Mouse (Mus musculus) CH12.LX (cell line): ENCODE measurements at regions not wholly inside any gene's neighbourhood (a gene's known extent, or its start where the extent isn't known, plus 50 kb on each side); places are given as distances from the start of the nearest gene placed in this dataset.
A peak's percentile ranks its signal among the peaks of the same experiment; 100 is the strongest.

ENCODE experiments used
- DNase-seq: peaks from one replicate; pipeline ENCODE4 v3.0.0-alpha.2; 2013; ENCODE audit errors: extremely low read depth
- H3K27ac ChIP-seq: 2 replicates; pipeline ENCODE4 v1.5.1; 2012; ENCODE audit warnings: low read depth, mild to moderate bottlenecking, control low read depth, moderate library complexity; ENCODE audit not compliant: insufficient read depth
- H3K27me3 ChIP-seq: replicated peaks from 2 replicates; pipeline ENCODE3; 2012; ENCODE audit warnings: inconsistent platforms
- H3K36me3 ChIP-seq, 2 experiments: replicated peaks in 1 of 2; 2 replicates each; pipeline versions ENCODE3 to v1.6.1; 2012; ENCODE audit warnings: inconsistent platforms in 1 of 2, low read length in 1 of 2, mild to moderate bottlenecking in 1 of 2, mixed read lengths in 1 of 2, moderate library complexity in 1 of 2; ENCODE audit not compliant: control insufficient read depth in 1 of 2, insufficient read depth in 1 of 2
- H3K4me1 ChIP-seq, 2 experiments: 2 replicates each; pipeline ENCODE4 v1.6.1; 2012; ENCODE audit warnings: inconsistent platforms in 1 of 2, moderate library complexity in 1 of 2; ENCODE audit not compliant: insufficient read depth in 2 of 2, control insufficient read depth in 1 of 2
- H3K4me2 ChIP-seq: 2 replicates; pipeline ENCODE4 v1.6.1; 2012; ENCODE audit warnings: low read depth, mild to moderate bottlenecking, control low read depth; ENCODE audit not compliant: poor library complexity, insufficient read depth, severe bottlenecking
- H3K4me3 ChIP-seq, 3 experiments: fragments of 150-350 bp in 1 of 3; sonication (generic) in 1 of 3; replicated peaks in 1 of 3; 2 replicates each; pipeline versions ENCODE3 to v1.5.1; 2011 to 2012; ENCODE audit warnings: low read depth in 2 of 3, low read length in 2 of 3, mild to moderate bottlenecking in 2 of 3, moderate library complexity in 2 of 3, control low read depth in 1 of 3, improper control_type of control experiment in 1 of 3, inconsistent platforms in 1 of 3, mixed read lengths in 1 of 3; ENCODE audit not compliant: poor library complexity in 1 of 3
- H3K79me2 ChIP-seq: replicated peaks from 2 replicates; pipeline ENCODE4 v1.6.1; 2012; ENCODE audit warnings: mild to moderate bottlenecking, moderate library complexity; ENCODE audit not compliant: control insufficient read depth, poor library complexity, insufficient read depth, severe bottlenecking; ENCODE audit errors: extremely low read depth
- H3K9ac ChIP-seq: 2 replicates; pipeline ENCODE4 v1.6.1; 2012; ENCODE audit warnings: low read depth, mild to moderate bottlenecking, control low read depth, moderate library complexity; ENCODE audit not compliant: insufficient read depth
- H3K9me3 ChIP-seq: replicated peaks from 2 replicates; pipeline ENCODE3; 2012; ENCODE audit warnings: low read length, inconsistent platforms, mixed read lengths
- BHLHE40 ChIP-seq: IDR thresholded peaks from 2 replicates; pipeline ENCODE4 v1.6.1; 2011; ENCODE audit warnings: mild to moderate bottlenecking, low read depth, low read length, improper control_type of control experiment
- CHD1 ChIP-seq: IDR thresholded peaks from 2 replicates; pipeline ENCODE4 v1.6.1; 2012; ENCODE audit warnings: low read depth, low read length, improper control_type of control experiment, inconsistent platforms
- CHD2 ChIP-seq: IDR thresholded peaks from 2 replicates; pipeline ENCODE4 v1.6.1; 2011; ENCODE audit warnings: low read length, improper control_type of control experiment
- CTCF ChIP-seq, 2 experiments: IDR thresholded peaks in 1 of 2; conservative IDR thresholded peaks in 1 of 2; 2 replicates each; pipeline ENCODE4 v1.5.1; 2011 to 2012; ENCODE audit warnings: low read depth in 2 of 2, low read length in 2 of 2, improper control_type of control experiment in 1 of 2, inconsistent platforms in 1 of 2, mild to moderate bottlenecking in 1 of 2, moderate library complexity in 1 of 2
- EP300 ChIP-seq: IDR thresholded peaks from 2 replicates; pipeline ENCODE4 v1.6.1; 2011; ENCODE audit warnings: low read length, improper control_type of control experiment
- MAFK ChIP-seq: IDR thresholded peaks from 2 replicates; pipeline ENCODE4 v1.6.1; 2011; ENCODE audit warnings: low read length, improper control_type of control experiment; ENCODE audit not compliant: insufficient replicate concordance
- MEF2A ChIP-seq: IDR thresholded peaks from 2 replicates; pipeline ENCODE4 v1.6.1; 2014; ENCODE audit warnings: low read depth, mild to moderate bottlenecking, inconsistent platforms, low read length, improper control_type of control experiment, borderline replicate concordance
- RAD21 ChIP-seq: IDR thresholded peaks from 2 replicates; pipeline ENCODE4 v1.6.1; 2011; ENCODE audit warnings: low read depth, mild to moderate bottlenecking, low read length, improper control_type of control experiment, moderate library complexity
- SIN3A ChIP-seq: IDR thresholded peaks from 2 replicates; pipeline ENCODE4 v1.6.1; 2012; ENCODE audit warnings: low read length, improper control_type of control experiment, inconsistent platforms
- SMC3 ChIP-seq: IDR thresholded peaks from 2 replicates; pipeline ENCODE4 v1.6.1; 2011; ENCODE audit warnings: low read depth, low read length, improper control_type of control experiment
- ZMIZ1 ChIP-seq: IDR thresholded peaks from 2 replicates; pipeline ENCODE4 v1.6.1; 2012; ENCODE audit warnings: low read depth, mild to moderate bottlenecking, inconsistent platforms, low read length, improper control_type of control experiment
- ZNF384 ChIP-seq: IDR thresholded peaks from 2 replicates; pipeline ENCODE4 v1.6.1; 2012; ENCODE audit warnings: low read depth, low read length, improper control_type of control experiment, inconsistent platforms
- dilution Hi-C: fragments of 300-500 bp; cut with MboI; formaldehyde crosslinking; loops from 2 replicates; pipeline ENCODE4 v1.14.3; 2020; ENCODE audit warnings: low sequenced_read_pairs; ENCODE audit not compliant: extremely low pct_unique_long_range_greater_than_20kb, extremely low pct_ligation_motif_present
- in situ Hi-C: fragments of 300-500 bp; cut with MboI; formaldehyde crosslinking; loops from 3 replicates; pipeline ENCODE4 v1.14.3; 2019; ENCODE audit warnings: low sequenced_read_pairs, low pct_ligation_motif_present, low pct_unique_long_range_greater_than_20kb, mixed read lengths

DNA sequence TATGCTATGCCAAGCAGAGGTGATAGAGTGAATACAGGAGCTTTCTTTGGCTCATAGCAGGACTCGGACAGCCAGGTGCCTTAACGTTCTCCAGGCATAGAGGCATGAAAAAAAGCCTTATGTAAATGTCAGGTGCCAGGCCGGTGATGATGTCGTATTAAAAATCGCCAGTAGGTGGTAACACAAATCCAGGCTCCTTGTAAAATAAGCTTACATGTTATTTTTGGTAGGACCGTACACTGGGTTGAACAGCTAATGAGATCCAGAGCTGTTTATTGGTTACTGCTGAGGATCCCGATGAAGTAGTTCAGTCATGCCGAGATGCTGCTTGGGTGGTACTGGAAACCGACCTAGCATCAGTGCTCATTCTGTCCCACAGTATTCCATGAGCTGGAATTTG is 133.1 kb upstream of the Tars start:
- peak; percentile 76 for DNase-seq
- dilution Hi-C loops = no loop called here
- H3K27ac ChIP-seq = peak overlapping the region; percentile 73

DNA sequence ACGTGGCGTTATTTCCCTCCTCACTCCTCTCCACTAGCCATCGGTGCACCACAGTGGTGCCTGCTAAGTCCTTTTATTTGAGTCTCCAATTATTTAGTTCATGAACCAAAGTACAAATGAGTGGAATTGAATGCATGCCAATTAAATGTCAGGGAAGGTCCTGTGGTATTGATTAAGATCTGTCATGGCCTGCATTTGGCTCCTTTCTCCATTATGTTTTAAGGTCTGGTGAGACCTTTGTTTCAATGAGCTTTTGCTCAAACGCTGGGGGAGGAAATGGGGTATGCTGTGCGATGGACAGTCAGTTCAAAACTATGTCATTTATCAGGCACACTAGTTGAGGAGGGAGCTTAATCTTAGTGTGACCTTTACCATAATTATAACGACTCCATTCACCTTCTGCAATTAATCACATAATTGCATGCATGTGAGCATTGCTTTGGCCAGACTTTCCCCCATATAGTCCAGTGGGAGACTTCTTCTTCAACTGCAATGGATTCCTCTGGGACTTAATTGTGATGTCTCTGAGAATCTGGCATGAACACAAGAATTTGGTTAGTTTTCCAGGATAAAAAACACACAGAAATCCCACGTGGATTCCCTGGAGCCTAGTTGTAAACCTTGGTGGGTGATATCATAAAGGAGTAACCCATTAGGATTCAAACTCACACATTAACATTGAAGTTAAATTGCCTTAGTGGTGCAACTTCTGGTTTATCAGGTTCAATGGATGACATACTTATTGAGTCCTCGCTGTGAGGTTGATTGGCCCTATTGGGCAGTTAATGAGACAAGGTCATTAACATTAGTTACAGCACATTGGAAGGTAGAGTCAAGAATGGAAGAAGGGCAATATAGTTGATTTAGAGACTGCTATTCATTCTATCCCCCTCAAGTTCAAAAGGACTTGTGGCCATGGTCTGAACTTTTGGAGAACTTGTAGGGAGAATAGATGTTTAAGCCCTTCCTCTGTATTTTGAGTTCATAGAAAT is 130.7 kb upstream of the Tars start:
- Histone ChIP-seq H3K4me2 (no peak overlapping the region), H3K79me2 (peaks cover 8% of the 10 kb centered on the region), H3K4me3 (no peak overlapping the region), H3K9ac (no peak overlapping the region), H3K9me3 (no peaks in the 10 kb centered on the region), H3K27me3 (no peaks in the 10 kb centered on the region), H3K27ac (no peak overlapping the region), H3K36me3 (peaks cover 16 to 50% of the 10 kb centered on the region in 2 experiments), H3K4me1 (peaks cover 8 to 47% of the 10 kb centered on the region in 2 experiments)
- in situ Hi-C loops = no loop called here
- dilution Hi-C loops = no loop called here
- DNase-seq = no peak
- TF ChIP-seq RAD21 = no peak

More for the DNA sequence above, 133.1 kb upstream of the Tars start:
- Histone ChIP-seq H3K27me3 (no peaks in the 10 kb centered on the region), H3K4me2 (peak overlapping the region; percentile 84), H3K9me3 (no peaks in the 10 kb centered on the region), H3K9ac (no peak overlapping the region), H3K4me3 (peak overlapping the region; percentile 26 to 71 (median 43)), H3K79me2 (peaks cover 8% of the 10 kb centered on the region), H3K36me3 (peaks cover 16 to 46% of the 10 kb centered on the region in 2 experiments), H3K4me1 (peaks cover 16 to 61% of the 10 kb centered on the region in 2 experiments)
- in situ Hi-C loops = no loop called here
- TF ChIP-seq EP300 = no peak
- TF ChIP-seq BHLHE40 = peak; percentile 31; the same call in 1 of the 2 replicates
- no peak for TF ChIP-seq SIN3A
- peak; percentile 32 for TF ChIP-seq SMC3
- TF ChIP-seq ZMIZ1 = 0 out of 2 replicates have a peak, but pooled peaks have one; percentile 12
- TF ChIP-seq CTCF (conservative IDR thresholded peaks at IDR 0.05 in 1 of 2, IDR thresholded peaks at IDR 0.05 in 1 of 2; ENCODE audit: low read depth in 2 of 2, low read length in 2 of 2) = peak; percentile 30 to 40; a peak in 3 of 4 replicates
- no peak for TF ChIP-seq CHD2
- peak; percentile 72 for TF ChIP-seq ZNF384
- 0 out of 2 replicates have a peak, but pooled peaks have one; percentile 47 for TF ChIP-seq CHD1
- peak; percentile 47 for TF ChIP-seq RAD21
- TF ChIP-seq MAFK = 0 out of 2 replicates have a peak, but pooled peaks have one; percentile 31
- peak; percentile 26; the same call in 1 of the 2 replicates for TF ChIP-seq MEF2A
